Mouse (Mus musculus): Measurements from ENCODE around the gene Cdkn1a.
"Not testable (repeated sequence)": the region's sequence is repeated elsewhere in the genome, so short reads cannot be mapped to it uniquely, and the experiment has no call there.

The Cdkn1a gene

GRCm38 (mm10) chr17:29057361-29057890 is 33.4 kb upstream of the Cdkn1a start:
- intact Hi-C loops (cut with DNase I), result no loop called here

- intact Hi-C loops (cut with DNase I), result no loop called here
Observed at GRCm38 (mm10) chr17:29057961-29058360, 32.8 kb upstream of the Cdkn1a start.

- intact Hi-C loops (cut with DNase I), result no loop called here
Observed at GRCm38 (mm10) chr17:29058487-29058886, 32.3 kb upstream of the Cdkn1a start.

GRCm38 (mm10) chr17:29059581-29059980 is 31.2 kb upstream of the Cdkn1a start:
- intact Hi-C loops (cut with DNase I), result no loop called here

- intact Hi-C loops (cut with DNase I), result no loop called here
Observed at GRCm38 (mm10) chr17:29060946-29061345, 29.8 kb upstream of the Cdkn1a start.

GRCm38 (mm10) chr17:29062119-29063035 is 28.4 kb upstream of the Cdkn1a start:
- intact Hi-C loops (cut with DNase I), result no loop called here

- intact Hi-C loops (cut with DNase I), result no loop called here
Observed at GRCm38 (mm10) chr17:29063121-29063987, 27.4 kb upstream of the Cdkn1a start.

- intact Hi-C loops (cut with DNase I), result no loop called here
Observed at GRCm38 (mm10) chr17:29063988-29064285, 26.8 kb upstream of the Cdkn1a start.

- intact Hi-C loops (cut with DNase I), result no loop called here
Observed at GRCm38 (mm10) chr17:29065245-29065940, 25.4 kb upstream of the Cdkn1a start.

GRCm38 (mm10) chr17:29065971-29066370 is 24.8 kb upstream of the Cdkn1a start:
- intact Hi-C loops (cut with DNase I), result no loop called here

- intact Hi-C loops (cut with DNase I), result not testable (repeated sequence)
Observed at GRCm38 (mm10) chr17:29067416-29067815, 23.4 kb upstream of the Cdkn1a start.

- intact Hi-C loops (cut with DNase I), result no loop called here
Observed at GRCm38 (mm10) chr17:29067847-29068246, 22.9 kb upstream of the Cdkn1a start.

GRCm38 (mm10) chr17:29069063-29069462 is 21.7 kb upstream of the Cdkn1a start:
- intact Hi-C loops (cut with DNase I), result no loop called here

GRCm38 (mm10) chr17:29071820-29072219 is 19.0 kb upstream of the Cdkn1a start:
- intact Hi-C loops (cut with DNase I), result no loop called here

- intact Hi-C loops (cut with DNase I), result no loop called here
Observed at GRCm38 (mm10) chr17:29072701-29073307, 18.0 kb upstream of the Cdkn1a start.

- intact Hi-C loops (cut with DNase I), result no loop called here
Observed at GRCm38 (mm10) chr17:29073313-29073712, 17.5 kb upstream of the Cdkn1a start.

GRCm38 (mm10) chr17:29074085-29074484 is 16.7 kb upstream of the Cdkn1a start:
- intact Hi-C loops (cut with DNase I), result no loop called here

GRCm38 (mm10) chr17:29076235-29076634 is 14.5 kb upstream of the Cdkn1a start:
- intact Hi-C loops (cut with DNase I), result no loop called here

- intact Hi-C loops (cut with DNase I), result no loop called here
Observed at GRCm38 (mm10) chr17:29077786-29078509, 12.8 kb upstream of the Cdkn1a start.
